Mouse (Mus musculus): ENCODE data around the gene Cox4i2.

Cox4i2 gene

GRCm38 (mm10) chr2:152769677-152770076 is 15.7 kb downstream of the Cox4i2 start:
- DNase-seq (ENCODE audit: low spot score): no peak

- no peak for DNase-seq (ENCODE audit: low spot score)
Measured at GRCm38 (mm10) chr2:152771571-152771970, 17.6 kb downstream of the Cox4i2 start.

GRCm38 (mm10) chr2:152772231-152772630 is 18.3 kb downstream of the Cox4i2 start:
- no peak for DNase-seq (ENCODE audit: low spot score)

- DNase-seq (ENCODE audit: low spot score): no peak
Measured at GRCm38 (mm10) chr2:152775357-152775756, 21.4 kb downstream of the Cox4i2 start.

GRCm38 (mm10) chr2:152776019-152776418 is 22.0 kb downstream of the Cox4i2 start:
- no peak for DNase-seq (ENCODE audit: low spot score)

- peak; percentile 84 for DNase-seq (ENCODE audit: low spot score)
Measured at GRCm38 (mm10) chr2:152776435-152776834, 22.5 kb downstream of the Cox4i2 start.

- DNase-seq (ENCODE audit: low spot score): no peak
Measured at GRCm38 (mm10) chr2:152777081-152777480, 23.1 kb downstream of the Cox4i2 start.

- DNase-seq (ENCODE audit: low spot score): no peak
Measured at GRCm38 (mm10) chr2:152780466-152780865, 26.5 kb downstream of the Cox4i2 start.

- no peak for DNase-seq (ENCODE audit: low spot score)
Measured at GRCm38 (mm10) chr2:152781031-152781711, 27.2 kb downstream of the Cox4i2 start.

GRCm38 (mm10) chr2:152782656-152783055 is 28.7 kb downstream of the Cox4i2 start:
- no peak for DNase-seq (ENCODE audit: low spot score)

GRCm38 (mm10) chr2:152783241-152783640 is 29.3 kb downstream of the Cox4i2 start:
- DNase-seq (ENCODE audit: low spot score): no peak

GRCm38 (mm10) chr2:152784640-152785039 is 30.7 kb downstream of the Cox4i2 start:
- DNase-seq (ENCODE audit: low spot score): no peak

- peak; percentile 87 for DNase-seq (ENCODE audit: low spot score)
Measured at GRCm38 (mm10) chr2:152785446-152786350, 31.7 kb downstream of the Cox4i2 start.

- DNase-seq (ENCODE audit: low spot score): no peak
Measured at GRCm38 (mm10) chr2:152787136-152787535, 33.2 kb downstream of the Cox4i2 start.

- DNase-seq (ENCODE audit: low spot score): no peak
Measured at GRCm38 (mm10) chr2:152787543-152787942, 33.6 kb downstream of the Cox4i2 start.

- peak; percentile 68 for DNase-seq (ENCODE audit: low spot score)
Measured at GRCm38 (mm10) chr2:152788892-152789421, 35.0 kb downstream of the Cox4i2 start.

- DNase-seq (ENCODE audit: low spot score): no peak
Measured at GRCm38 (mm10) chr2:152789591-152789999, 35.6 kb downstream of the Cox4i2 start.

GRCm38 (mm10) chr2:152792461-152792860 is 38.5 kb downstream of the Cox4i2 start:
- no peak for DNase-seq (ENCODE audit: low spot score)

GRCm38 (mm10) chr2:152793381-152793780 is 39.4 kb downstream of the Cox4i2 start:
- DNase-seq (ENCODE audit: low spot score): no peak

GRCm38 (mm10) chr2:152794281-152794827 is 40.4 kb downstream of the Cox4i2 start:
- no peak for DNase-seq (ENCODE audit: low spot score)

- no peak for DNase-seq (ENCODE audit: low spot score)
Measured at GRCm38 (mm10) chr2:152797589-152797988, 43.6 kb downstream of the Cox4i2 start.

- no peak for DNase-seq (ENCODE audit: low spot score)
Measured at GRCm38 (mm10) chr2:152799954-152800761, 46.2 kb downstream of the Cox4i2 start.

Measured in layer of hippocampus, adult 11-12 months (tissue).